Mouse (Mus musculus): Measurements from ENCODE around the gene Lpo.
"Not testable (repeated sequence)": the region's sequence is repeated elsewhere in the genome, so short reads cannot be mapped to it uniquely, and the experiment has no call there.

Gene Lpo

GRCm38 (mm10) chr11:87828239-87828900, at the start of gene Lpo:
Lpo (minus strand) TSS chr11:87828289.
- no peak for DNase-seq (ENCODE audit: low spot score in 2 of 2)

- DNase-seq (ENCODE audit: low spot score in 2 of 2): no peak
These were observed 47.3 kb upstream of the Lpo start, which contains the start of gene Epx for GRCm38 (mm10) chr11:87875436-87875835. Epx (minus strand) TSS chr11:87875536.

GRCm38 (mm10) chr11:87871766-87872165, 43.7 kb upstream of the Lpo start:
- DNase-seq (ENCODE audit: low spot score in 2 of 2): no peak

GRCm38 (mm10) chr11:87870096-87870495, 42.0 kb upstream of the Lpo start:
- no peak for DNase-seq (ENCODE audit: low spot score in 2 of 2)

GRCm38 (mm10) chr11:87866891-87867290, 38.8 kb upstream of the Lpo start:
- DNase-seq (ENCODE audit: low spot score in 2 of 2): not testable (repeated sequence)

GRCm38 (mm10) chr11:87862805-87863204, 34.7 kb upstream of the Lpo start:
- no peak for DNase-seq (ENCODE audit: low spot score in 2 of 2)

- DNase-seq (ENCODE audit: low spot score in 2 of 2): no peak
These were observed 32.3 kb upstream of the Lpo start for GRCm38 (mm10) chr11:87860426-87860825.

- no peak for DNase-seq (ENCODE audit: low spot score in 2 of 2)
These were observed 31.2 kb upstream of the Lpo start for GRCm38 (mm10) chr11:87859273-87859672.

- no peak for DNase-seq (ENCODE audit: low spot score in 2 of 2)
These were observed 26.5 kb upstream of the Lpo start for GRCm38 (mm10) chr11:87854550-87854949.

- DNase-seq (ENCODE audit: low spot score in 2 of 2): peak in 1 of 2 experiments; percentile 15
These were observed 25.5 kb upstream of the Lpo start for GRCm38 (mm10) chr11:87853597-87853954.

GRCm38 (mm10) chr11:87852690-87853596, 24.9 kb upstream of the Lpo start, which contains the start of gene Mks1:
Mks1 (plus strand) TSS chr11:87853215.
- peak; percentile 79 to 89 for DNase-seq (ENCODE audit: low spot score in 2 of 2)

- DNase-seq (ENCODE audit: low spot score in 2 of 2): no peak
These were observed 19.8 kb upstream of the Lpo start for GRCm38 (mm10) chr11:87847884-87848283.

GRCm38 (mm10) chr11:87846968-87847600, 19.0 kb upstream of the Lpo start:
- no peak for DNase-seq (ENCODE audit: low spot score in 2 of 2)

- no peak for DNase-seq (ENCODE audit: low spot score in 2 of 2)
These were observed 13.3 kb upstream of the Lpo start for GRCm38 (mm10) chr11:87841436-87841835.

GRCm38 (mm10) chr11:87840676-87841075, 12.6 kb upstream of the Lpo start:
- no peak for DNase-seq (ENCODE audit: low spot score in 2 of 2)

- DNase-seq (ENCODE audit: low spot score in 2 of 2): no peak
These were observed 6.6 kb downstream of the Lpo start for GRCm38 (mm10) chr11:87821502-87821901.

- DNase-seq (ENCODE audit: low spot score in 2 of 2): no peak
These were observed 10.7 kb downstream of the Lpo start for GRCm38 (mm10) chr11:87817443-87817773.

GRCm38 (mm10) chr11:87816707-87817442, 11.2 kb downstream of the Lpo start:
- DNase-seq (ENCODE audit: low spot score in 2 of 2): peak in 1 of 2 experiments; percentile 38

- no peak for DNase-seq (ENCODE audit: low spot score in 2 of 2)
These were observed 13.3 kb downstream of the Lpo start for GRCm38 (mm10) chr11:87814831-87815230.

GRCm38 (mm10) chr11:87811396-87811795, 16.7 kb downstream of the Lpo start:
- no peak for DNase-seq (ENCODE audit: low spot score in 2 of 2)

- no peak for DNase-seq (ENCODE audit: low spot score in 2 of 2)
These were observed 19.9 kb downstream of the Lpo start for GRCm38 (mm10) chr11:87808236-87808635.

GRCm38 (mm10) chr11:87807433-87807832, 20.7 kb downstream of the Lpo start:
- DNase-seq (ENCODE audit: low spot score in 2 of 2): no peak
